8 mouse cellular contexts compared by ENCODE assay signal in genomic region chr11:94473707-94474543, GRCm38 (mm10). TPM values are rescaled to one million over a fixed set of nuclear protein-coding genes. Genes with fewer than 3 reads are reported as not detected.
DNase-seq lines count a peak whose midpoint lies in the region; ATAC-seq lines count a peak whose summit lies in the region.

Gene Cacna1g, minus strand, starts transcription at chr11:94474198.

- WGBS in intestine, embryonic 14.5 days: 0% methylated on average over 46 of the region's 71 CpGs

- DNase-seq in adrenal gland, postnatal 10 days: peak; percentile 92
- peak; percentile 91 for DNase-seq in embryo, embryonic 9.5 days (ENCODE audit: extremely low spot score)
- DNase-seq in gastrocnemius, postnatal 36 days: peak; percentile 80 to 87
- peak; percentile 89 for DNase-seq in intestine, embryonic 14.5 days (ENCODE audit: low spot score)
- DNase-seq in left cerebral cortex, postnatal 10 days (ENCODE audit: extremely low spot score in 1 of 2, low spot score in 2 of 2): peak; percentile 88 to 94
- DNase-seq in right cerebral cortex, postnatal 25 days: peak; percentile 91
- DNase-seq in urinary bladder, postnatal 36 days (ENCODE audit: low spot score in 2 of 2): peak; percentile 79 to 87

- peak within 1 kb of the TSS; percentile 61 for H3K4me2 ChIP-seq in intestine, embryonic 14.5 days (ENCODE audit: low read length)

- peak within 1 kb of the TSS; percentile 69 for H3K27ac ChIP-seq in intestine, embryonic 14.5 days (ENCODE audit: low read depth)

- H3K27me3 ChIP-seq in intestine, embryonic 14.5 days (replicated peaks; ENCODE audit: control insufficient read depth, insufficient read depth, low read length): peaks cover 53% of the 10 kb centered on the region

- peak; percentile 90 for ATAC-seq in intestine, embryonic 14.5 days (replicated peaks; ENCODE audit: low FRiP score, low TSS enrichment, low read depth)
- ATAC-seq in megakaryocyte progenitor cell, adult 5-6 weeks (replicated peaks; ENCODE audit: poor library complexity): peak; percentile 88

- peak within 1 kb of the TSS; percentile 67 for H3K9ac ChIP-seq in intestine, embryonic 14.5 days (ENCODE audit: low read length)

- no peaks in the 10 kb centered on the region for H3K9me3 ChIP-seq in intestine, embryonic 14.5 days (ENCODE audit: control insufficient read depth, low read length)

- H3K4me3 ChIP-seq in intestine, embryonic 14.5 days (ENCODE audit: low read depth, low read length): peak within 1 kb of the TSS; percentile 57

- peaks cover 32% of the 10 kb centered on the region for H3K4me1 ChIP-seq in intestine, embryonic 14.5 days (replicated peaks; ENCODE audit: control insufficient read depth, insufficient read depth, low read length)

- intact Hi-C loops in gastrocnemius, postnatal 36 days (cut with DNase I): no loop called here
- intact Hi-C loops in left cerebral cortex, postnatal 10 days (cut with DNase I): loop anchor here (5.0 kb wide), 2 partner anchors 52 to 132 kb away; no protein-coding TSS in a partner anchor

- no peaks in the 10 kb centered on the region for H3K36me3 ChIP-seq in intestine, embryonic 14.5 days (ENCODE audit: control insufficient read depth, insufficient read depth, low read length)

RNA-seq across cellular contexts. Expression of gene Cacna1g, which starts in this region (rescaled TPM):
- 1 to 10 TPM; 2.1 to 2.8 TPM for total RNA-seq in adrenal gland, postnatal 10 days (2021)
- total RNA-seq in gastrocnemius, postnatal 36 days (2021): 1 to 10 TPM; 2.0 to 3.0 TPM
- 11.1 and 11.5 TPM in 2 replicates for polyA plus RNA-seq in intestine, embryonic 14.5 days (2014; fragmentation: Nextera tagmentation; extraction: Ambion mirVana)
- total RNA-seq in left cerebral cortex, postnatal 10 days (2021): 100 to 1,000 TPM; 143 to 151 TPM
- total RNA-seq in megakaryocyte progenitor cell, adult 5-6 weeks (2015): not detected in 2 replicates
- total RNA-seq in megakaryocyte progenitor cell, adult 5-6 weeks (2017): not detected in 2 replicates

Comparison
In these comparisons a context has a peak if more than half of its experiments do, and no peak if none do; other contexts are left out.
1. Peak in every context shown above with its lines: DNase-seq, ATAC-seq, H3K4me3 ChIP-seq and H3K27ac ChIP-seq.
2. RNA of gene Cacna1g (total RNA-seq): 143 to 151 TPM in left cerebral cortex, postnatal 10 days; 2.0 to 3.0 TPM in gastrocnemius, postnatal 36 days, 2.1 to 2.8 TPM in adrenal gland, postnatal 10 days and not detected in megakaryocyte progenitor cell, adult 5-6 weeks; every median in the first group is over 10 times any median in the second.
3. Peak in ATAC-seq in megakaryocyte progenitor cell, adult 5-6 weeks; RNA of the gene not detected or under 1 TPM.